Mouse (Mus musculus) urinary bladder, postnatal 14 days (tissue): ENCODE measurements around the gene Slc1a3.

Source experiments
- DNase-seq: peaks from one replicate; pipeline ENCODE4 v3.0.0; 2021; ENCODE audit warnings: low spot score

Slc1a3 gene

DNA sequence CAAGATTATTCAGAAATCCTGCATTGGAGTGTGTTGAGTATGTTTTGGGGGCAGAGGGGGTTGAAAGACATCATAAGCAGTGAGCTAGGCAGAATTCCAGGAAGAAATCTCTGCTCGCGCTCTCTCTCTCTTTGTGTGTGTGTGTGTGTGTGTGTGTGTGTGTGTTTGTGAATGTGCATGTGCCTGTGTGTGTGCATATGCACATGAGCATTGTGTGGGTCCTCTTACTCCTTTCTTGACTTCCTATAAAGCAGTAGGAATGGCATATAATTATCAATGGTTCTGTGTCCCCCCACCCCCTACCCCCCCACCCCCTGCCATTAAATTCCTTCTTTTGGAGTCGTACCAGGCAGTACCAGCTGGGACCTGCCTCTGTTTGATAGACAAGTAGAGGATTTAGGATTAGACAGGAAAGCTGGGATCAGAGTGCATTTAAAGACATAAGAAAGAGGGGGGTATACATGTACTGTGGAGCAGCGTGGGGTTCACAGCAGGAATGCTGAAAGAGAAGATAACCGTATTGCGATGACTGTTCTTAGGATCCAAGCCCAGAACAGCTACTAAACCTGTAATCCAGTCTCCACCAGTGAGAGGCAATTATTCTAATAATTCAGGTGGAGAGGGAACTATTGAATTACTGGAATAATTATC lies 104.9 kb downstream of the Slc1a3 start:
- DNase-seq: no peak

GRCm38 (mm10) chr15:8602362-8602761 lies 108.2 kb downstream of the Slc1a3 start:
- no peak for DNase-seq

GRCm38 (mm10) chr15:8601312-8602146 lies 109.0 kb downstream of the Slc1a3 start:
- DNase-seq: no peak

GRCm38 (mm10) chr15:8596375-8596900 lies 114.1 kb downstream of the Slc1a3 start:
- no peak for DNase-seq

DNA sequence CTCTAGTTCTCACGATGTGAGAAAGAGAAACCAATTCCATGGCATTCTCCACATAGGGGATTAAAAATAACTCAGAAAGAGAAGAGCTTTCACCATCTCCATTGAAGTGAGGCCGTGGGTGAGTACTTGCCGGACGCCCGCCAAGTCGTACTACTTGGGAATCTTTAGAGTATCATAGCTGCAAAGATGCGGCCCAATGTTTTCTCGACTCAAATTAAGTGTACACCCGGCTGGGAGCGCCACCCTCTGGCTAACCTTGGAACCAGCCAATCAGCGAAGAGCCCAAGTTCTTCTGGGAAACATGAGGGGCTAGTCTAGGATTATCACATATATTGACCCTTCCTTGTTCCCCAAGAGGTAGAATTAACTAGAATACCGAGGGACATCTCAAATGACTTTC lies 115.3 kb downstream of the Slc1a3 start:
- no peak for DNase-seq

DNA sequence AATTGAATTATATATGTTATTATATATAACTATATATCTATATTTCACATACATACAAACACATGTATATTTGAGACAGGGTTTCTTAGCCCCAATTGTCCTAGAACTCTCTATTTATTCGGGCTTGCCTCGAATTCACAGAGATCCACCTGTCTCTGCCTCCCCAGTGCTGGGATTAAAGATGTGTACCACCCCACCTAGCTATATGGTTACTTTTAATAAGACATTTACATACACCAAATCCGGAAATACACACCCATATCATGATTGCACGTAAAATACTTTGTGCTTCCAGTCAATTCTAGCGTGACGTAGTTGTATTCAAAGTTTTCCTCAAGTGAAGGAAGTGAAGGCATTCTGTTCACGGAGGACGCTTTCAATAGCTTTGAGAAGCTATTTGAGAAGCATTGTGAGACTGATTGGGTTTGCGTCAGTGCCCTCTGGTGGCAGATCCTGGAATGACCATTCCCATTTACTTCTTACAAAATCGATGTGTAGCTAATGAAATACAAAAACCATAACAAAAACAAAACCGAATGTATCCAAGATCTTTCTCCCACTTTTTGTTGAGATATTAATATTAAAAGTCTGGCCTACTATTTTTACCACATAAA lies 121.0 kb downstream of the Slc1a3 start:
- DNase-seq: peak; percentile 68

GRCm38 (mm10) chr15:8588065-8588464 lies 122.5 kb downstream of the Slc1a3 start:
- no peak for DNase-seq

- no peak for DNase-seq
These were observed 123.7 kb downstream of the Slc1a3 start for GRCm38 (mm10) chr15:8586822-8587281.
